Mouse (Mus musculus) bone marrow macrophage, adult 2 months (primary cell): ENCODE results near the gene Faf1. TPM values are rescaled to one million over a fixed set of nuclear protein-coding genes. Genes with fewer than 3 reads are reported as not detected.

Experiments used
- H3K27ac ChIP-seq: 2 replicates; pipeline ENCODE4 v1.5.1; 2012; ENCODE audit warnings: low read depth, low read length; ENCODE audit not compliant: insufficient read depth
- H3K4me1 ChIP-seq: 2 replicates; pipeline ENCODE4 v1.6.1; 2012; ENCODE audit warnings: low read length; ENCODE audit not compliant: control insufficient read depth, insufficient read depth
- H3K4me3 ChIP-seq: 2 replicates; pipeline ENCODE4 v1.5.1; 2012; ENCODE audit warnings: mild to moderate bottlenecking, low read length, moderate library complexity; ENCODE audit not compliant: insufficient read depth
- CTCF ChIP-seq: IDR thresholded peaks from 2 replicates; pipeline ENCODE4 v1.5.1; 2012; ENCODE audit warnings: low read depth, mild to moderate bottlenecking, low read length, moderate library complexity
- POLR2A ChIP-seq: IDR thresholded peaks from 2 replicates; pipeline ENCODE4 v1.6.1; 2012; ENCODE audit warnings: mild to moderate bottlenecking, low read depth, low read length, borderline replicate concordance
- polyA plus RNA-seq: library from polyadenylated mRNA; stranded (reverse); fragments of >200 nt; gene quantifications from 2 replicates; pipeline ENCODE4 v1.2.4, GENCODE M21; 2012; ENCODE audit not compliant: missing spikeins, insufficient read depth, insufficient read length

Gene Faf1
- polyA plus RNA-seq, 1 experiment: 22.3 TPM

- H3K4me1 ChIP-seq: no peaks in the 10 kb centered on the region
- TF ChIP-seq CTCF: no peak
- H3K27ac ChIP-seq: no peak within 1 kb of the TSS
- peak within 1 kb of the TSS; percentile 27 for H3K4me3 ChIP-seq
Measured at GRCm38 (mm10) chr4:109977148-109978067, 301.0 kb downstream of the Faf1 start, which contains the start of gene Dmrta2. Gene Dmrta2 (plus strand): TSS chr4:109978053.

- Histone ChIP-seq H3K4me1 (no peaks in the 10 kb centered on the region), H3K27ac (no peak overlapping the region), H3K4me3 (peak overlapping the region; percentile 8)
- no peak for TF ChIP-seq CTCF
- TF ChIP-seq POLR2A: no peak
Measured at GRCm38 (mm10) chr4:109978068-109978857, 301.9 kb downstream of the Faf1 start.

GRCm38 (mm10) chr4:109978858-109979340 lies 302.5 kb downstream of the Faf1 start:
- Histone ChIP-seq H3K27ac (no peak overlapping the region), H3K4me1 (no peaks in the 10 kb centered on the region), H3K4me3 (no peak overlapping the region)
- TF ChIP-seq POLR2A (no peak), CTCF (no peak)

- Histone ChIP-seq H3K4me1 (no peaks in the 10 kb centered on the region), H3K27ac (no peak overlapping the region), H3K4me3 (peak overlapping the region; percentile 22)
- no peak for TF ChIP-seq CTCF
- TF ChIP-seq POLR2A: no peak
Measured at GRCm38 (mm10) chr4:109979461-109980320, 303.3 kb downstream of the Faf1 start.

GRCm38 (mm10) chr4:109980321-109981082 lies 304.1 kb downstream of the Faf1 start:
- Histone ChIP-seq H3K4me1 (no peaks in the 10 kb centered on the region), H3K27ac (no peak overlapping the region), H3K4me3 (no peak overlapping the region)
- TF ChIP-seq POLR2A (no peak), CTCF (no peak)

GRCm38 (mm10) chr4:109981083-109981870 lies 304.9 kb downstream of the Faf1 start:
- Histone ChIP-seq H3K4me3 (peak overlapping the region; percentile 51; the same call in 1 of the 2 replicates), H3K4me1 (no peaks in the 10 kb centered on the region), H3K27ac (no peak overlapping the region)
- TF ChIP-seq CTCF (no peak), POLR2A (no peak)

- no peak for TF ChIP-seq CTCF
- no peak for TF ChIP-seq POLR2A
- Histone ChIP-seq H3K4me3 (peak overlapping the region; percentile 51), H3K27ac (no peak overlapping the region), H3K4me1 (no peaks in the 10 kb centered on the region)
Measured at GRCm38 (mm10) chr4:109981871-109982680, 305.7 kb downstream of the Faf1 start.
